Mouse (Mus musculus): ENCODE data around the gene Tsr3.

Gene Tsr3

GRCm38 (mm10) chr17:25290411-25290810 lies 50.4 kb downstream of the Tsr3 start:
- DNase-seq (ENCODE audit: low spot score in 2 of 2), result no peak

All from urinary bladder, adult 18-20 months (tissue).